Mouse (Mus musculus) forebrain, postnatal 0 days (tissue): ENCODE measurements around the gene Fam221b. TPM values are rescaled to one million over a fixed set of nuclear protein-coding genes. Genes with fewer than 3 reads are reported as not detected.

Source experiments
- ATAC-seq: fragments of 200-750 bp; cut with Nextera tagmentation; 2 replicates; pipeline ENCODE4 v1.8.0; 2017; ENCODE audit warnings: mild to moderate bottlenecking, moderate library complexity
- DNase-seq: peaks from one replicate; pipeline ENCODE4 v3.0.0-alpha.2; 2015
- H3K27ac ChIP-seq: fragments of 300-500 bp; sonication (generic); 2 replicates; pipeline ENCODE4 v1.5.1; 2014; ENCODE audit warnings: low read depth, mild to moderate bottlenecking, antibody characterized with exemption, low read length, moderate library complexity, mixed read lengths
- H3K27me3 ChIP-seq: fragments of 300-500 bp; sonication (generic); 2 replicates; pipeline ENCODE4 v1.6.1; 2014; ENCODE audit warnings: mild to moderate bottlenecking, low read length, mixed read lengths; ENCODE audit not compliant: insufficient read depth
- H3K36me3 ChIP-seq: fragments of 300-500 bp; sonication (generic); 2 replicates; pipeline ENCODE4 v1.6.1; 2014; ENCODE audit warnings: mild to moderate bottlenecking, moderate library complexity; ENCODE audit not compliant: insufficient read depth
- H3K4me1 ChIP-seq: fragments of 300-500 bp; sonication (generic); 2 replicates; pipeline ENCODE4 v1.6.1; 2014; ENCODE audit warnings: antibody characterized with exemption; ENCODE audit not compliant: insufficient read depth
- H3K4me2 ChIP-seq: fragments of 300-500 bp; sonication (generic); 2 replicates; pipeline ENCODE4 v1.6.1; 2014; ENCODE audit warnings: low read depth, mild to moderate bottlenecking, moderate library complexity
- H3K4me3 ChIP-seq: fragments of 300-500 bp; sonication (generic); 2 replicates; pipeline ENCODE4 v1.5.1; 2014; ENCODE audit warnings: low read depth, low read length, mixed read lengths
- H3K9ac ChIP-seq: fragments of 300-500 bp; sonication (generic); 2 replicates; pipeline ENCODE4 v1.6.1; 2014; ENCODE audit warnings: mild to moderate bottlenecking
- H3K9me3 ChIP-seq: fragments of 300-500 bp; sonication (generic); 2 replicates; pipeline ENCODE4 v1.6.1; 2016; ENCODE audit warnings: low read length
- CTCF ChIP-seq: sonication (generic); IDR thresholded peaks from 2 replicates; pipeline ENCODE4 v1.5.1; 2016; ENCODE audit warnings: antibody characterized with exemption, control low read depth, low read depth
- WGBS: fragments of 180-500 bp; shearing (Covaris S2); extraction: QIAGEN DNeasy Blood & Tissue Kit; methylation state at CpG from one replicate; pipeline ENCODE4 v1.1.7; 2014; 5-methylcytosine and 5-hydroxymethylcytosine counted together
- polyA plus RNA-seq: library from polyadenylated mRNA; unstranded; fragments of >200 nt; fragmentation: Nextera tagmentation; extraction: Ambion mirVana; gene quantifications from 2 replicates; pipeline ENCODE4 v1.2.1, GENCODE M21; 2015
- total RNA-seq: library from RNA; depleted of rRNA; stranded (reverse); fragments of >200 nt; gene quantifications from 2 replicates; pipeline ENCODE4 v1.2.3, GENCODE M21; 2014

Gene Fam221b
- total and polyA plus RNA-seq, 2 experiments from 2014 or later: 1.6 TPM; not detected in 1

GRCm38 (mm10) chr4:43631956-43632920 is 36.7 kb downstream of the Fam221b start:
- TF ChIP-seq CTCF: no peak
- 50% methylated on average over 42 of the region's 42 CpGs for WGBS
- H3K27me3 ChIP-seq: no peaks in the 10 kb centered on the region
- H3K9ac ChIP-seq: peak overlapping the region; percentile 90
- H3K27ac ChIP-seq: peak overlapping the region; percentile 72
- ATAC-seq (peak; percentile 19), DNase-seq (no peak)
- no peaks in the 10 kb centered on the region for H3K36me3 ChIP-seq
- H3K4me3 ChIP-seq: peak overlapping the region; percentile 65
- H3K9me3 ChIP-seq: no peaks in the 10 kb centered on the region
- peak overlapping the region; percentile 89 for H3K4me2 ChIP-seq
- peaks cover 23% of the 10 kb centered on the region for H3K4me1 ChIP-seq

- no peaks in the 10 kb centered on the region for H3K9me3 ChIP-seq
- H3K36me3 ChIP-seq: no peaks in the 10 kb centered on the region
- peak within 1 kb of the TSS; percentile 89 for H3K4me2 ChIP-seq
- peak within 1 kb of the TSS; percentile 72 for H3K27ac ChIP-seq
- WGBS: 5% methylated on average over 47 of the region's 70 CpGs
- peak within 1 kb of the TSS; percentile 90 for H3K9ac ChIP-seq
- H3K4me3 ChIP-seq: peak within 1 kb of the TSS; percentile 65
- ATAC-seq (peak; percentile 60), DNase-seq (peak; percentile 68)
- no peak for TF ChIP-seq CTCF
- peaks cover 23% of the 10 kb centered on the region for H3K4me1 ChIP-seq
- no peaks in the 10 kb centered on the region for H3K27me3 ChIP-seq
Measured at GRCm38 (mm10) chr4:43631046-43631955, 37.6 kb downstream of the Fam221b start, which contains the start of gene Npr2. TSS of gene Npr2 (plus strand) at chr4:43631935.

GRCm38 (mm10) chr4:43630671-43631045 is 38.3 kb downstream of the Fam221b start:
- DNase-seq: peak; percentile 65

GRCm38 (mm10) chr4:43630030-43630581 is 38.8 kb downstream of the Fam221b start:
- Histone ChIP-seq H3K4me1 (peaks cover 23% of the 10 kb centered on the region), H3K4me2 (peak overlapping the region; percentile 28; the same call in 1 of the 2 replicates), H3K27me3 (no peaks in the 10 kb centered on the region), H3K9ac (no peak overlapping the region; the same call in 1 of the 2 replicates), H3K36me3 (no peaks in the 10 kb centered on the region), H3K9me3 (no peaks in the 10 kb centered on the region), H3K27ac (peak overlapping the region; percentile 72), H3K4me3 (no peak overlapping the region)
- 2% methylated on average over 5 of the region's 5 CpGs for WGBS
- peak; percentile 94 for DNase-seq
- TF ChIP-seq CTCF: peak; percentile 91
- peak; percentile 81 for ATAC-seq

More at GRCm38 (mm10) chr4:43630671-43631045, 38.3 kb downstream of the Fam221b start:
- peak overlapping the region; percentile 72 for H3K27ac ChIP-seq
- peak overlapping the region; percentile 89 for H3K4me2 ChIP-seq
- H3K4me3 ChIP-seq: peak overlapping the region; percentile 65
- peaks cover 23% of the 10 kb centered on the region for H3K4me1 ChIP-seq
- H3K27me3 ChIP-seq: no peaks in the 10 kb centered on the region
- no peaks in the 10 kb centered on the region for H3K9me3 ChIP-seq
- WGBS: 20% methylated on average over 5 of the region's 5 CpGs
- no peak for TF ChIP-seq CTCF
- no peak for ATAC-seq
- H3K36me3 ChIP-seq: no peaks in the 10 kb centered on the region
- peak overlapping the region; percentile 90 for H3K9ac ChIP-seq

GRCm38 (mm10) chr4:43629106-43629817 is 39.7 kb downstream of the Fam221b start:
- Histone ChIP-seq H3K4me1 (peaks cover 23% of the 10 kb centered on the region), H3K9ac (no peak overlapping the region), H3K9me3 (no peaks in the 10 kb centered on the region), H3K27me3 (no peaks in the 10 kb centered on the region), H3K4me3 (no peak overlapping the region), H3K27ac (no peak overlapping the region), H3K36me3 (no peaks in the 10 kb centered on the region), H3K4me2 (peak overlapping the region; percentile 24; the same call in 1 of the 2 replicates)
- 36% methylated on average over 20 of the region's 20 CpGs for WGBS
- ATAC-seq (peak; percentile 56), DNase-seq (peak; percentile 63)
- TF ChIP-seq CTCF: no peak
